Mouse (Mus musculus) ES-Bruce4 (cell line): Measurements from ENCODE around the gene Napepld. TPM values are rescaled to one million over a fixed set of nuclear protein-coding genes. Genes with fewer than 3 reads are reported as not detected.

Experiments
- H3K27ac ChIP-seq: 2 replicates; pipeline ENCODE4 v1.5.1; 2012; ENCODE audit warnings: low read length, inconsistent platforms; ENCODE audit not compliant: insufficient read depth
- H3K27me3 ChIP-seq: 2 replicates; pipeline ENCODE4 v1.6.1; 2012; ENCODE audit warnings: mild to moderate bottlenecking, low read length, inconsistent platforms; ENCODE audit not compliant: control insufficient read depth, poor library complexity, insufficient read depth, severe bottlenecking
- H3K36me3 ChIP-seq: 2 replicates; pipeline ENCODE4 v1.6.1; 2012; ENCODE audit warnings: inconsistent platforms, mild to moderate bottlenecking, low read length, moderate library complexity; ENCODE audit not compliant: control insufficient read depth, poor library complexity, insufficient read depth, severe bottlenecking
- H3K4me1 ChIP-seq: one replicate; pipeline ENCODE4 v1.8.1; 2011; ENCODE audit warnings: low read length; ENCODE audit not compliant: control insufficient read depth, insufficient read depth
- H3K4me3 ChIP-seq: 2 replicates; pipeline ENCODE4 v1.5.1; 2011; ENCODE audit warnings: low read depth, mild to moderate bottlenecking, low read length
- H3K9ac ChIP-seq: 2 replicates; pipeline ENCODE4 v1.6.1; 2012; ENCODE audit warnings: low read depth, mild to moderate bottlenecking, inconsistent platforms; ENCODE audit not compliant: poor library complexity, severe bottlenecking
- H3K9me3 ChIP-seq: replicated peaks from 2 replicates; pipeline ENCODE4 v1.6.1; 2012; ENCODE audit warnings: mild to moderate bottlenecking, low read length, inconsistent platforms; ENCODE audit not compliant: control insufficient read depth, poor library complexity, insufficient read depth, severe bottlenecking
- CTCF ChIP-seq: IDR thresholded peaks from one replicate; pipeline ENCODE4 v1.8.1; 2011; ENCODE audit warnings: low read depth, low read length
- EP300 ChIP-seq: IDR thresholded peaks from 2 replicates; pipeline ENCODE4 v1.6.1; 2011; ENCODE audit warnings: low read depth, low read length; ENCODE audit not compliant: insufficient read depth
- POLR2A ChIP-seq: IDR thresholded peaks from one replicate; pipeline ENCODE4 v1.8.1; 2011; ENCODE audit warnings: low read length; ENCODE audit not compliant: insufficient read depth
- polyA plus RNA-seq: library from polyadenylated mRNA; stranded (reverse); fragments of >200 nt; gene quantifications from 2 replicates; pipeline ENCODE4 v1.2.4, GENCODE M21; 2011; ENCODE audit warnings: low read depth; ENCODE audit not compliant: missing spikeins, insufficient read depth, insufficient read length

Napepld gene
- polyA plus RNA-seq, 1 experiment = 6.4 TPM

DNA sequence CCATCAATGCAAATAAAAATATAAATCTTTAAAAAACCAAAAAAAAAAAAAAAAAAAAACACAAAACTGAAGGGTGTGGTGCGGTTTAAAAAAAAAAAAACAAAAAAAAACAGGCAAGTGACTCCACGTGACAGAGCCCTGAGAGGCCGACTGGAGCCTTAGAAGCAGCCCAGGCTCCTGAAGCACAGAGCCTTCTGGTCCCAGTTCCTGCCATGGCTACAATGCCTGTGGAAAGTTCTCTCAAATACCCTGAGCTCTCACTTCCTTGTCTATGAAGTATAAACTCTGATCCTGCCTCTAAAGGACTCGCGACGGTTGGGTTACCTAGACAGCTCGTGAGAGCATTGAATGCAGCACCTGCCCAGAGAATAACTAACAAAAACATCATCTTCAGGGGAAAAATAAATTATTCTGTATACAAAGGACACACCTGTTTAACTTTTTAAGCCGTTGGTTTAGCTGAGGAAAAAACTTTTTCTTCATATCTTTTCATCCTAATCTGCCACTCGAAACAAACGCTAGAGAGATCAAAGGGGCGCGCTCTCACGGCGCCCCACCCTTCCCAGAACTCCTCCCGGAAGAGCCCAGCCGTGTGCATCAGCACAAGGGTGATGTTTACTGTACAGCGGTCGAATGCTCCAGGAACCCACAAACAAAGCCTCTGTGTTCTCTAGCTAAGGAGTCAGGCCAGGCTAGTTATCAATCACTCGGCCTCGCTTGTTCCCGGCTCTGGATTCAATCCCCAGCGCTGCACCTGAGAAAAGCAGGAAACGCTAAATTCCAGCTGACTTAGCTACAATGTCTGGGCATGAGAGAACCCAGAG, 28.2 kb downstream of the Napepld start:
- Histone ChIP-seq H3K27me3 (no peaks in the 10 kb centered on the region), H3K9ac (peak overlapping the region; percentile 22), H3K27ac (peak overlapping the region; percentile 73), H3K9me3 (no peaks in the 10 kb centered on the region), H3K36me3 (no peaks in the 10 kb centered on the region), H3K4me1 (peaks cover 3% of the 10 kb centered on the region), H3K4me3 (peak overlapping the region; percentile 43)
- TF ChIP-seq CTCF (no peak), POLR2A (no peak), EP300 (peak; percentile 48; the same call in 1 of the 2 replicates)

DNA sequence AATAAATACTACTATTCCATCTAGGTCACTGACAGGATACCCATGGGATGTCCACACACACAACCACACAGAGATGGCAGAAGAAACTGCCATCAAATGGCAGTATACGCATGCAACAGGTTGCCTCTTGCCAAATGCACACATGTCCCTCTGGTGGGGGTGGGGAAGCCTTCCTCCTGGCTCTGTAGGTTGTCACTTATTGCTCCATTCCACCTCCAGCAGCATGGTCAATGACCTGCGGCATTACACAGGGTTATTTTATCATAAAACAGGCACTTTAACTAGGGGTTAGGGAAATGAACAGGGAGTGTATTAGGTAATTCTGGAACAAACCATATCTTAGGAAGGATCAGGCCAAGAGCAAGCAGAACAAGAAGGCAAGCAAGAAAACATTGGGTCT, 31.9 kb downstream of the Napepld start:
- Histone ChIP-seq H3K27ac (no peak overlapping the region), H3K4me1 (peaks cover under 1% of the 10 kb centered on the region), H3K4me3 (no peak overlapping the region), H3K9me3 (no peaks in the 10 kb centered on the region), H3K27me3 (no peaks in the 10 kb centered on the region), H3K9ac (no peak overlapping the region), H3K36me3 (0 out of 2 replicates have a peak, but pooled peaks cover 3% of the 10 kb centered on the region)
- TF ChIP-seq EP300 (no peak), POLR2A (no peak), CTCF (no peak)

DNA sequence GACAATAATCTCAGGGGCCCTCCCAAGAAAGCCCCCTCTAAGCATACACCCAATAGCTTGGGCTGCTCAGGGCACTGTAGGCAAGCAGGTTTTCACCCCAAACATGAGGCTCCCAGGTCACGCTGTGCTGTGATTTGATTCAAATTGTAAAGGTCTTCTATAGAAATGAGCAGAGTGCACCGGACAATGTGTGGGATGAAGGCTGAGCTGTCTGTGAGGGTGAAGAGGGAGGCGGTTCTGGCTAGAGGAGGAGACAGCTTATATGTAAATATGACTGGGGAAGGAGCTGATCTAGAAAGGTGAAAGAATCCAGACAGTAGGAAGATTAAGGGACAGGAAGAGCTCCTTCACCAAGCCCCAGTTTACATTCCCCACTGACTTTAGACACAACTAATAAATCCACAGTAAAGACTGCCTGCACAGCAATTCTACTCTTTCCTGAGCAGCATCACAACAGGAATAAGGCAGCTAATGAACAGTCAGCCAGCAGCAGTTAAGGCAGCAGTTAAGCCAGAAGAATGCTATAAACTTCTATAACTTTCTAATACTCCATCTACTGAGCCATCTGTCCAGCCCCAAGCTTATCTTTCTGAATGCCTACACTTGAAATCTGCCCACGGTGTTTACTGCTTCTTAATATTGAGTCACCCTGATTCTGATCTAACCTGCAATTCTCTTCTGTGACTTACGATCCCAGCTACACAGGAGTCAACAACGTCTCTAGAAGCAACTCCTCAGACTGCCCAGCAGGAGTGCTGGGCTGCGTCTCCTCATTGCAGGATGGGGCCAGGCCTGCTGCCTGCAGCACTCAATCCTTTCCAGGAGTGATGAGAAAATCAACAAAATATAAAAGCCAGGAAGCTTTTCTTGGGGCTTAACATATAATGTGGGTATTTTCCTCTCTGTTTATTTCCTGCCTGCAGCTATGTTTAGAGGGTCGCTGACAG, 33.7 kb downstream of the Napepld start:
- Histone ChIP-seq H3K9ac (no peak overlapping the region), H3K27me3 (no peaks in the 10 kb centered on the region), H3K4me1 (no peaks in the 10 kb centered on the region), H3K27ac (no peak overlapping the region), H3K9me3 (no peaks in the 10 kb centered on the region), H3K4me3 (no peak overlapping the region), H3K36me3 (peaks cover 9% of the 10 kb centered on the region)
- no peak for TF ChIP-seq CTCF
- no peak for TF ChIP-seq POLR2A
- TF ChIP-seq EP300 = no peak

DNA sequence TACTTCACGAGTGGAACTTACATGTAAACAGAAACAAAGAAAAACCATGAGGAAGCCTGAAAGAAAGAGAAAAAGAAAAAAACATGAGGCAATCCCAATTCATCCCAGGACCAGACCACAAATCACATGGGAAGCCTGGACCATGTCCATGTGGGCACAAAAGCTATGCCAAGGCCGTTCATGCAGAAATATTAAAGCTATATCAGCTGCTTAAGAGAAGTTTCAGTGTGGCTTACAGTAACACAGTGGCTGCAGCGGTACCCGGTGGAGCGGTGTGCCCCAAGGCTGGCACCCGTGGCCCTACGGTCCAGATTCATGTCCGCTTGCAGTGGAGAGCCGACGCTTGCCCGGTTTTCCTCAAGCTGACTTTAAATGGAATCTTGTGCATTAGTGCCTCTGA, 38.1 kb downstream of the Napepld start:
- no peaks in the 10 kb centered on the region for H3K4me1 ChIP-seq
- H3K4me3 ChIP-seq = no peak overlapping the region
- peaks cover 20% of the 10 kb centered on the region for H3K36me3 ChIP-seq
- no peak overlapping the region for H3K9ac ChIP-seq
- H3K27me3 ChIP-seq = no peaks in the 10 kb centered on the region
- TF ChIP-seq EP300 (no peak), CTCF (no peak), POLR2A (no peak)
- no peak overlapping the region for H3K27ac ChIP-seq
- H3K9me3 ChIP-seq = no peaks in the 10 kb centered on the region

DNA sequence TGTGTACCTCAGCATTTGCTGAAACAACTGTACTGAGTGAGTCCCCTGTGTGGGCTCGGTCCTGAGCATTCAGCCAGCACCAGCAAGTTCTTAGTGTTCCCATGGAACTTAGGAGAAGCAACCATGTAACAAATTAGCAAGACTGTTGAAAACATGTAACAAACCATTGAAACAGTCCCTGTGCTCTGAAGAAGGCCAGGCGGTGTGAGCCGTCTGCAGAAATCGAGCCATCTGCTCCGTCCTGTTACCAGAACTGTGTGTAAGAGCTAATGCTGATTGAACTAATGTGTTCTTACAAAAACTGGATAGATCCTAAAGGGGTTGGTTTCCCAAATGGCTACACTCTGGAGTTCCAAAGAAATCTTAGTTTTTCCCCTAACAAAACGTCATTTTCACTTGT, 40.3 kb downstream of the Napepld start:
- peaks cover 21% of the 10 kb centered on the region for H3K36me3 ChIP-seq
- H3K4me3 ChIP-seq = no peak overlapping the region
- H3K9ac ChIP-seq = no peak overlapping the region
- no peaks in the 10 kb centered on the region for H3K27me3 ChIP-seq
- H3K4me1 ChIP-seq = no peaks in the 10 kb centered on the region
- no peaks in the 10 kb centered on the region for H3K9me3 ChIP-seq
- TF ChIP-seq POLR2A = no peak
- no peak overlapping the region for H3K27ac ChIP-seq
